Mouse (Mus musculus): Measurements from ENCODE around the gene Isl2. TPM values are rescaled to one million over a fixed set of nuclear protein-coding genes. Genes with fewer than 3 reads are reported as not detected.
A peak's percentile ranks its signal among the peaks of the same experiment; 100 is the strongest.

Isl2 gene
- total and polyA plus RNA-seq, 3 experiments: not detected

DNA sequence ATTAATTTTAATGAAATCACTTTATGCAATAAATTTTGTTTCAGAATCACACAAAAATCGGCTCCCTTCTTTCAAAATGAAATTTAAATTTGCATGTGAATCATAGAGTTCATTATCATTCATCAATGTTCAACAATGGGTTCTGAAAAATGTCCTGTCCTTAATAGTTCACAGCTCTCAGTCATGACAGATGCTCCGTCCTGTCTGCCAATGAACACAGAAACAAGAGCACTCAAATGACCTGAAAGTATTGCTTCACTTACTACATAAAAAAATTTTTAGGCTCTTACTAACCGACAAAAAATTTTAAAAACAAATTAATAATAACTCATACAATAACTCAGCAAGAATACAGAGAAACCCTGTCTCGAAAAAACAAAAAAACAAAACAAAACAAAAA lies 29.8 kb upstream of the Isl2 start:
- H3K27me3 ChIP-seq (ENCODE audit: control insufficient read depth in 1 of 2, insufficient read depth in 2 of 2, low read length in 2 of 2): no peaks in the 10 kb centered on the region
- H3K79me2 ChIP-seq (ENCODE audit: control insufficient read depth, insufficient read depth, low read length, poor library complexity): peaks cover 15% of the 10 kb centered on the region
- peaks cover 0 to 8% of the 10 kb centered on the region in 2 experiments; a peak in 1 of 4 replicates for H3K4me1 ChIP-seq (ENCODE audit: control insufficient read depth in 1 of 2, insufficient read depth in 2 of 2, low read length in 2 of 2)
- peaks cover 0 to 8% of the 10 kb centered on the region in 2 experiments; a peak in 2 of 4 replicates for H3K36me3 ChIP-seq (ENCODE audit: control insufficient read depth in 1 of 2, insufficient read depth in 2 of 2, low read length in 2 of 2)
- H3K9me3 ChIP-seq (replicated peaks; ENCODE audit: insufficient read depth, low read length): no peaks in the 10 kb centered on the region
- TF ChIP-seq CTCF (IDR thresholded peaks at IDR 0.05 in 2 of 3, conservative IDR thresholded peaks at IDR 0.05 in 1 of 3; ENCODE audit: control insufficient read depth in 1 of 3, insufficient read depth in 1 of 3, low read depth in 2 of 3, low read length in 3 of 3, poor library complexity in 1 of 3, severe bottlenecking in 1 of 3): no peak
- no peak for TF ChIP-seq ZKSCAN1 (IDR thresholded peaks at IDR 0.05; ENCODE audit: low read depth, low read length)
- no peak for TF ChIP-seq CHD1 (IDR thresholded peaks at IDR 0.05; ENCODE audit: low read depth, low read length)
- no peak for TF ChIP-seq ZC3H11A (IDR thresholded peaks at IDR 0.05; ENCODE audit: low read depth, low read length)
- no peak for TF ChIP-seq MAX (IDR thresholded peaks at IDR 0.05; ENCODE audit: low read length)
- no peak overlapping the region for H3K4me3 ChIP-seq (ENCODE audit: control insufficient read depth in 1 of 2, insufficient read depth in 1 of 2, low read depth in 2 of 2, low read length in 2 of 2)
- no peak overlapping the region for H3K27ac ChIP-seq (ENCODE audit: control insufficient read depth, low read depth, low read length)
- no peak for DNase-seq (ENCODE audit: low read depth, low spot score)
- no peak overlapping the region for H3K9ac ChIP-seq (ENCODE audit: control insufficient read depth, low read depth, low read length, poor library complexity, severe bottlenecking)

DNA sequence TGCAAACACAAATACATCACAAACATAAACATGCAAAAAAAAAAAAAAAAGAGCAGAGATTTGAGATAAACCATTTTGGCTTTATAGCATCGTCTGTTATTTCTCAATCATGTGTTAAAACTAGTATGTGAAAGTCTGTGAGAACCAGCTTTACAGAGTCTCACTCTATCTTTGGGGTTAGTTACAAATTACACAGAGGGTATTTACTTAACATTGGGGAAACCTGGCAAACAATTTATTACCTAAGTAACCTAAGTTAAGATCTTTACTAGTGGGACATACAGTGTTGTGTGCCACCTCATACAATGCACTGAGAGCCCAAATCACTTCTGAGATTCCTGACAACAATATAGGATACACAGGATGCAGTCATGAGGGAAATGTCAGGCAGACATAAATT lies 28.7 kb upstream of the Isl2 start:
- TF ChIP-seq RAD21 (IDR thresholded peaks at IDR 0.05; ENCODE audit: low read depth, low read length) (no peak), MEF2A (IDR thresholded peaks at IDR 0.05; ENCODE audit: extremely low read depth, insufficient replicate concordance, low read depth, low read length, poor library complexity, severe bottlenecking) (no peak), ELF1 (IDR thresholded peaks at IDR 0.05; ENCODE audit: low read depth, low read length) (no peak), SMC3 (IDR thresholded peaks at IDR 0.05; ENCODE audit: low read depth, low read length) (no peak), MAX (IDR thresholded peaks at IDR 0.05; ENCODE audit: low read length) (no peak), UBTF (IDR thresholded peaks at IDR 0.05; ENCODE audit: borderline replicate concordance, insufficient read depth, low read depth, low read length) (no peak), GABPA (IDR thresholded peaks at IDR 0.05; ENCODE audit: low read depth, low read length) (no peak), ZC3H11A (IDR thresholded peaks at IDR 0.05; ENCODE audit: low read depth, low read length) (no peak)
- H3K9ac ChIP-seq (ENCODE audit: control insufficient read depth, low read depth, low read length, poor library complexity, severe bottlenecking): no peak overlapping the region
- no peak overlapping the region for H3K4me3 ChIP-seq (ENCODE audit: control insufficient read depth in 1 of 2, insufficient read depth in 1 of 2, low read depth in 2 of 2, low read length in 2 of 2)
- peaks cover 0 to 8% of the 10 kb centered on the region in 2 experiments; a peak in 1 of 4 replicates for H3K4me1 ChIP-seq (ENCODE audit: control insufficient read depth in 1 of 2, insufficient read depth in 2 of 2, low read length in 2 of 2)
- H3K9me3 ChIP-seq (replicated peaks; ENCODE audit: insufficient read depth, low read length): no peaks in the 10 kb centered on the region
- no peak overlapping the region for H3K27ac ChIP-seq (ENCODE audit: control insufficient read depth, low read depth, low read length)
- no peaks in the 10 kb centered on the region; a peak in 1 of 4 replicates for H3K27me3 ChIP-seq (ENCODE audit: control insufficient read depth in 1 of 2, insufficient read depth in 2 of 2, low read length in 2 of 2)
- H3K79me2 ChIP-seq (ENCODE audit: control insufficient read depth, insufficient read depth, low read length, poor library complexity): peaks cover 14% of the 10 kb centered on the region
- DNase-seq (ENCODE audit: low read depth, low spot score): no peak
- peaks cover 0 to 8% of the 10 kb centered on the region in 2 experiments; a peak in 2 of 4 replicates for H3K36me3 ChIP-seq (ENCODE audit: control insufficient read depth in 1 of 2, insufficient read depth in 2 of 2, low read length in 2 of 2)

DNA sequence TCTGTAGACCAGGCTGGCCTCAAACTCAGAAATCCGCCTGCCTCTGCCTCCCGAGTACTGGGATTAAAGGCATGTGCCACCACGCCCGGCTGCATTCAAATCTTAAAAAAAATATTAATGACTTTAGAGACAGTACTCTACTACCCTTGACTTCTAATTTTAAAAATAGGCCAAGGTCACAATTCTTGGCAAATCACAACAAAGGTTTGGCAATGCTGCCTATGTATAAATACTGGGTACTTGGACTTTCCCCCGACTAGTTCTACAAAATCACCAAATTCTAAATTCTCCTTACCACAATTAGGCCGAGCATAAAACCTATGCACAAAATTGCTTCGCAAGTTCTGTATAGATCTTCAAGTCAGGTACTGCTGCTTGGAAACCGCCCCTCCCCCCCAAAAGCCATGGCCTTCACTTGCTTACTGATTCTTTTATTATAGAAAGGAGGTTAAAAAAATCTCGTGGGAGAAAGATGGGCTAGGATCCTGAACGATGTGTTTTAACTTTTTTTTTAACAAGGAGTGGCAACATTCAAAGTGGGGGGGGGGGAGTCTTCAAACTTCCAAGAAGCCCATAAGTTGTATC lies 27.7 kb upstream of the Isl2 start:
- H3K27ac ChIP-seq (ENCODE audit: control insufficient read depth, low read depth, low read length): no peak overlapping the region
- peak overlapping the region in 1 of 2 experiments; percentile 82; a peak in 3 of 4 replicates for H3K4me3 ChIP-seq (ENCODE audit: control insufficient read depth in 1 of 2, insufficient read depth in 1 of 2, low read depth in 2 of 2, low read length in 2 of 2)
- H3K27me3 ChIP-seq (ENCODE audit: control insufficient read depth in 1 of 2, insufficient read depth in 2 of 2, low read length in 2 of 2): no peaks in the 10 kb centered on the region; a peak in 1 of 4 replicates
- no peaks in the 10 kb centered on the region for H3K9me3 ChIP-seq (replicated peaks; ENCODE audit: insufficient read depth, low read length)
- no peak for DNase-seq (ENCODE audit: low read depth, low spot score)
- peaks cover 0 to 8% of the 10 kb centered on the region in 2 experiments; a peak in 1 of 4 replicates for H3K4me1 ChIP-seq (ENCODE audit: control insufficient read depth in 1 of 2, insufficient read depth in 2 of 2, low read length in 2 of 2)
- peak overlapping the region; percentile 90 for H3K9ac ChIP-seq (ENCODE audit: control insufficient read depth, low read depth, low read length, poor library complexity, severe bottlenecking)
- TF ChIP-seq MYC (IDR thresholded peaks at IDR 0.05; ENCODE audit: low read depth, low read length): no peak
- no peak for TF ChIP-seq MAFK (IDR thresholded peaks at IDR 0.05; ENCODE audit: borderline replicate concordance, low read depth, low read length)
- no peak for TF ChIP-seq EP300 (IDR thresholded peaks at IDR 0.05; ENCODE audit: low read depth in 1 of 2, low read length in 2 of 2)
- TF ChIP-seq NELFE (IDR thresholded peaks at IDR 0.05; ENCODE audit: low read depth, low read length): no peak
- no peak for TF ChIP-seq JUND (IDR thresholded peaks at IDR 0.05; ENCODE audit: low read depth, low read length)
- TF ChIP-seq MAZ (IDR thresholded peaks at IDR 0.05; ENCODE audit: low read depth, low read length): no peak
- TF ChIP-seq ZKSCAN1 (IDR thresholded peaks at IDR 0.05; ENCODE audit: low read depth, low read length): no peak
- TF ChIP-seq TBP (IDR thresholded peaks at IDR 0.05; ENCODE audit: low read depth, low read length): no peak
- TF ChIP-seq CHD2 (IDR thresholded peaks at IDR 0.05; ENCODE audit: low read length): no peak
- no peak for TF ChIP-seq UBTF (IDR thresholded peaks at IDR 0.05; ENCODE audit: borderline replicate concordance, insufficient read depth, low read depth, low read length)
- no peak for TF ChIP-seq TAL1 (IDR thresholded peaks at IDR 0.05; ENCODE audit: low read length)
- no peak for TF ChIP-seq MAX (IDR thresholded peaks at IDR 0.05; ENCODE audit: low read length)
- no peak for TF ChIP-seq USF2 (IDR thresholded peaks at IDR 0.05; ENCODE audit: borderline replicate concordance in 1 of 2, insufficient read depth in 1 of 2, low read depth in 1 of 2, low read length in 2 of 2)
- TF ChIP-seq HCFC1 (IDR thresholded peaks at IDR 0.05; ENCODE audit: low read depth, low read length): no peak
- TF ChIP-seq MXI1 (IDR thresholded peaks at IDR 0.05; ENCODE audit: low read depth, low read length): no peak
- TF ChIP-seq KAT2A (conservative IDR thresholded peaks at IDR 0.05; ENCODE audit: low read depth, low read length): no peak
- H3K36me3 ChIP-seq (ENCODE audit: control insufficient read depth in 1 of 2, insufficient read depth in 2 of 2, low read length in 2 of 2): peaks cover 0 to 8% of the 10 kb centered on the region in 2 experiments; a peak in 2 of 4 replicates
- H3K79me2 ChIP-seq (ENCODE audit: control insufficient read depth, insufficient read depth, low read length, poor library complexity): peaks cover 11% of the 10 kb centered on the region
